Mouse (Mus musculus): ENCODE data around the gene Slc46a1. TPM values are rescaled to one million over a fixed set of nuclear protein-coding genes. Genes with fewer than 3 reads are reported as not detected.

Slc46a1 gene
- not detected in 2 replicates for polyA plus RNA-seq (2012)

DNA sequence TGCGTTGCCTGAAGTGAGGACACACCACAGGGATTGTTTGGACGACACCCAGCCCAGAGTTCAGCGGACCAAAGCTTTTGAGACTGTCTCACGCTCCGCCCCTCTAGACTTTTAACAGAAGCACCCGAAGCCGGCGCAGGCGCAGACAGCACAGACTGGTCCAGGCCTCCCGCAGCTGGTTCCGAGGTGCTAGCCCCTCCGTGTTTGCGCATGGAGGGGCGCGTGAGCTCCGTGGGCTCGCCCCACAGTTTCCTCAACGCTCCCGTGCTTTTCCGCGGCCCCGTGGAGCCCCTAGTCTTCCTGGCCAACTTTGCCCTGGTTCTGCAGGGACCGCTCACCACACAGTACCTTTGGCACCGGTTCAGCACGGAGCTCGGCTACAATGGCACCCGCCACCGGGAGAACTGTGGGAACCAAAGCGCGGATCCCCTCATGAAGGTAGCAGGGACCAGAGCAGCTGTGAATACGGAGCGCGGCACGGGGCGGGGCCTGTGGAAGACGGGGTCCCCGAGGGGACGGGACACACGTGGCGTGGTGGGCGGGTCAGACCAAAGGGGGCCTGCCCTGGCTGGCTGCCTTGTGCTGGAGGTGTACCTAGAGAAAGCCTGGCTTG is at the start of gene Slc46a1:
TSS of gene Slc46a1 (plus strand) at position 130 of the 613 bp plus-strand sequence.
- TF ChIP-seq GATA1 (IDR thresholded peaks at IDR 0.05; ENCODE audit: low read length): no peak

DNA sequence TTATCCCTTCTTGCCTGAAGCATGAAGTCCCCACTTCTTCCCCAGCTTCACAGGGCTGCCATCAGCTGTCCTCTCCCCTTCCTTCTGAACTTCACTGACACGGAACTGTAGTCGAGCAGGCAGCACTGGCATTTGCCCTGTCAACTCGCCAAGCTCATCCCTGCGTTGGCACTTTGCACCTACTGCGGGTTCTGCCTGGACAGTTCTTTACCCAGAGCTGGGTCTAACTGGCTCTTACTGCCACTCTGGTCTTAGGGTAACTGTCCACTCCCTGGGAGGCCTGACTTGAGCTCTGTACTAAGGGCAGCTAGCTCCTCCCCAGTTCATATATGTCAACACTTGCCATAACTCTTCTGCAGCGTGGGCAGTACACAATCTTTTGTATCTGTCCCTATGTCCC is 48.6 kb upstream of the Slc46a1 start:
- no peak for TF ChIP-seq GATA1 (IDR thresholded peaks at IDR 0.05; ENCODE audit: low read length)

DNA sequence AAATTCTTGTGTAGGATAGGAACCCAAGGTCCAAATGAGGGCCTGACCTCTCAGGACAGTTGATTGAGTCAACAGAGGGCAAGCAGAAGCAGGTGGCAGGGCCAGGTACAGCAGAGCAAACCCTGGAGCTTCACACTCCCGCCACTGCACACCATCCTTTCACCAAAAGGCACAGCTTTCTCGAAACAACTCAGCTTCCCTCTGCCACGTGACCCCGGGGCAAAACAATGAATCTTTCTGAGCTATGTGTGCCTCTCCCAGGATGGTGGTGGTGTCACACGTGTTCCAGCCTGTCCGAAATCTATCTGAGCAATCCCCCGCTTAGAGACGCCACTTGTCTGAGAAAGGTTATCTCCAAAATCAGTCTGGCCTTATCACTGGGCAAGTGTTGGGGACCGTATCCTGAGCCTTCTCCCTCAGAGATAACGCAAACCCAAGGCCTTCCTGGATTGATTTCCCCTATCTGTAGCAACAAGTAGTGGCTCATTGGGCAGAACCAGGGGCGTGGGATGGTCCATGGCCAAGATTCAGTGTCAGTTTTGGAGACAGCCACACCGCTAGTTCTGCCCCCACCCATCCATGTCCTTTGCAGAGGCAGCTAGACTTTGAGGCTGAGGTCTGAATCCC is 45.1 kb upstream of the Slc46a1 start:
- no peak for TF ChIP-seq GATA1 (IDR thresholded peaks at IDR 0.05; ENCODE audit: low read length)

DNA sequence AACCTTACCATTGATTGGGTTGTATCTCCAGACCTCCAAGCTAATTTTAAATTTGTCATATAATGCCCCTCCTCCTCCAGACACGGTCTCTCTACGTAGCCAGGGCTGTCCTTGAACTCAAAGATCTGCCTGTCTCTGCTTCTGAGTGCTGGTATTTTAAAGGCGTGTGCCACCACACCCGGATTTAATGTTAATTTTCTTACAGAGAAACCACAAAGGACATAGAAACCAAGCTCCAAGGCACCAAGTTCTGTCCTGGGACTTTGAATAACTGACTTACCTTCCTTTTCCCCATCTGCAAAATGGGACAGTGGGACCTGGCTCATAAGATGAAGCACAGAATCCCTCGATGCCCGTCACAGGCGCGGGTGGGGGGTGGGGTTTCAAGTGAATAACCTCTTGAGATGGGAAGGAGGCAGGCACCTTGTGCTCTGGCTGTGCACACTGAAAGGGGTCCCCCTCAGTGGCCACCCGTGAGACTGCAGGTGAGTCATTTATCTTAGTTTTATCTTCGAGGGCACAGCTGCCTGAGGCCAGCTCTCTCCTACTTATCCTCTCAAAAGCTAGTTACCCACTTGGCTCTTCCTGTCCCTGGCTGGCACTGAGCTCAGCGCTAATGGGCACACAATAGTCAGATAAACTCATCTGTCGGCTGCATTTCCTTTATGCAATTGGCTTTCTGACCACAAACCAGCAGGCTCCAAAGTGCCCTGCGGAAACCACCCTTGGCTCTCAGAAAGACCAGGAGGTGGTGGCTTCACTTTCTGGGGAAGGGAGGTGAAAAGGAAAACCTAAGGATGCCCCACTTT is 44.1 kb upstream of the Slc46a1 start:
- no peak for TF ChIP-seq GATA1 (IDR thresholded peaks at IDR 0.05; ENCODE audit: low read length)

DNA sequence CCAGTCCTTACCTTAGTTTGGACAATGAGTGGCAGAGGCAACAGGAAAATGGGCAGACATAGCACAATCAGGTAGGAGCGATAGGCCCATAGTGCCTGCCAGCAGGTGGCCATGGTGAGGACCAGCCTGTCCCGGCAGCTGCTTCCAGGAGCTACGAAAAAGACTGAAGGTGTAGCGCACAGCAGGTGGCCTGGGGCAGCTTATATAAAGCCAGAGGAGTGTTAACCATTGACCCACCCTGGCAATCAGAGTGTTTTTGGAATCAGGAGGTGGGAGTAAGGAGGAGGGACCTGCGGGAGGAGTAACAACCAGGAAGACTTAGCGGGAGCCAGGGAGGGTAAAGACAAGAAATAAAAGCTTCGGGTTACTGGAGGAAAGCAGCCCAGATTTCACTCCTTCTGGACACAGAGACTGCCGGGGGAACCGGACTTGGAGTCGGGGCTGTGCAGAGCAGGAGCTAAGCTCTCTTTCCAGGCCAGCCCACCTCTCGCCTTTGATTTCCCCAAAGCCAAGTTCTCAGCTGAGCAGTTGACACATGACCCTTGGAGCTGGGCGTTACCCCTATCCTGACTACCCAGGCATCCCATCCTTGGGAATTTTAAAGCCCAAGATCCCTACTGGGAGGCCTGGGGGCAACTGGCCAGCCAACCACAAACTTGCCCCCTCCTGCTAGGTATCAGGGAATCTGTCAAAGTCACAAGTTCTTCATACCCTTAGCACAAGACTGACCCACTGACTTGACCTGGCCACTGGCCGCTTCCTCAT is 43.3 kb upstream of the Slc46a1 start, which contains the start of gene Slc13a2:
TSS of gene Slc13a2 (minus strand) at position 163 of the 765 bp plus-strand sequence.
- no peak for TF ChIP-seq GATA1 (IDR thresholded peaks at IDR 0.05; ENCODE audit: low read length)

DNA sequence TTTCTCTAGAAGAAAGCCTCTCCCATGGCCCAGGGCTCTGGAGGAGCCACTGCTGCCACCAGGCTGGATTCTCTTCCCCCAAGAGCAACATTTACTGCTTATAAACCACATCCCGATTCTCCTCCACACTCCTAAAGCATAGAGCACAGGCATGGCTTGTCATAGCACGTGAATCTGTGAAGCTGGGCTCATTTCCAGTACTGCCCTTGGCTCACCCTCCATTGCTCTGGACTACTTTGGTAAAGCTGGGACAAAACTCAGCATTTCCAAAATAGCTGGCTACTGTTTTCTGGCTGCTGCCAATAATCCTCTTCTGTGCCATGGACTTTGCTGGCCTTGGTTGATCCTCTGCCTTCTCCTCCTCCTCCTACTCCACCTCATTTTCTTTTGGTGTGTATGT is 41.1 kb upstream of the Slc46a1 start:
- no peak for TF ChIP-seq GATA1 (IDR thresholded peaks at IDR 0.05; ENCODE audit: low read length)

DNA sequence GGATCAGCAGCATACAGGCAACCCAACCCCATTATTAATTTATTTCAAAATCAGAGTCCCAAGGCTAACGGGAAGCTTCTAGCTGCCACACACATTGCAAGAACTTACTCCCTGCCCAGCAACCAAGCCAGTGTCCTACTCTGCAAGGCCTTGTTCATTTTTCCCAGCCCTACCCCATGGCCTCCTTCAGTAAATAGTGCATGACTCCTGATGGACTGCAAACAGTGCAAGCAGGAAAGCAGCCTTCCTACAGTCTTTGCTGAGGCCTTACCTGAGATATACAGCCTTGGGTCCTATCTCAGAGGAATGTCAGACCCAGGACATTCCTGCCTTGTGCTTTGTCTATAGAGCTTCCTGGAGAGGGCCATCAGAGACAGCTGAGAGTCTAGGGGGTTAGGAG is 39.9 kb upstream of the Slc46a1 start:
- TF ChIP-seq GATA1 (IDR thresholded peaks at IDR 0.05; ENCODE audit: low read length): no peak

DNA sequence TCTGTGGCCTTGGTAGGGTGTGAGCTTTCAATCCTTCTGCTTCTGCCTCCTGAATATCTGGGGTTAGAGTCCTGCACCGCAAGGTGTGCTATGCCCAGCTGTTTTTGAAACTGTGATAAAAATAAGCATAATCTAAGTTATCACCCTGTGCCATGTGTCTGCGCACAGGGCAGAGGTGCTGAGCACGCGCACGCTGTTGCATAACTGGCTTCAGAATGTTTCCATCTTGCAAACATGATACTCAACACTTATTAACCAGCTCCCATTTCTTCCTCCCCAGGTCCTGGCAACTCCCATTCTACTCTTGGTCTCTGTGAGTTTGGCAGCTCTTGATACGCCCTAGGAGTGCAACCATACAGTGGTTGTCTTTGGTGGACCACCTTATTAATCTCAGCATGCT is 37.8 kb upstream of the Slc46a1 start:
- no peak for TF ChIP-seq GATA1 (IDR thresholded peaks at IDR 0.05; ENCODE audit: low read length)

DNA sequence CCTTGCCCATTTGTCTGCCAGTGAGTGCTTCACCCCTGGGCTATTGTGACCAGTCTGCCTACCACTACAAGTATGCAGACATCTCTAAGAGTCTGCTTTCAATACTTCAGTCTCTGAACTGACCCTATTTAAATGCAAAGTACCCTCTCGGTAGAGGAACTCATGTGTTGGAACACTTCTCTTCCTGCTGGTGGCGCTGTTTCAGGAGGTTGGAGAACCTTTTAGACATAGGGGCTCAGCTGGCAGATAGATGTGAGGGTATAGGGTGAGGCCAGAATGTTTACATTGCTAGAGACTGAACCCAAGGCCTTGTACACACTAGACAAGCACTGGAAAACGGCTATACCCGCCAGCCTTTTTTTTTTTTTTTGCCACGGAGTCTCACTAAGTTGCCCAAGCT is 37.2 kb upstream of the Slc46a1 start:
- no peak for TF ChIP-seq GATA1 (IDR thresholded peaks at IDR 0.05; ENCODE audit: low read length)

DNA sequence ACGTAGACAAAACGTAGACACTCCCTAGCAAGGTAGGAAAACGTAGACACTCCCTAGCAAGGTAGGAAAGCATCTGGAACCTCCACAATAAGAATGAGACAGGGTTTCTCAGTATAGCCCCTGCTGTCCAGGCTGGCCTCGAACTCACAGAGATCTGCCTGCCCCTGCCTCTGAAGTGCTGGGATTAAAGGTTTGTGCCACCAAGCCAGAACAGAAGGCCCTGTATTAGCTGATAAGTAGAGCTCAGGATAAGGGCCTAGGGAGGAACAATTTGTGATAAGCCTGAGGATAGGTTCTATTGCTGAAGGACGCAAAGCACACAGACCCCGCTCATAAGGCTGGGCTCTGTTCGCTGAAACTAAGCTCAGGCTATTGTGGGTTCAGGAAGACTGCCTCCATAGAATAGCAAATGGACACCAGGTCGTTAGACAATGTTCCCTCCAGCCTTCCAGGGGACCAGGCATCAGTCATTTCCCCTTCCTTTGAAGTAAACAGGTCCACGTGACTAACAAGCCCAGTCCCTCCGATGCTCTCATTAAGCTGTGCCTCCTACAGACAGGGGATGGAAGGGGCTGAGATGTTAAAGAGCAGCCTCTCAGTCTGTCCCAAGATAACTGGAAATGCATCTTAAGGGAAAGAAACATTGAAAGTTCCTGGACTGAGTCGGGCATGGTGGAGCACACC is 35.2 kb upstream of the Slc46a1 start:
- TF ChIP-seq GATA1 (IDR thresholded peaks at IDR 0.05; ENCODE audit: low read length): no peak

DNA sequence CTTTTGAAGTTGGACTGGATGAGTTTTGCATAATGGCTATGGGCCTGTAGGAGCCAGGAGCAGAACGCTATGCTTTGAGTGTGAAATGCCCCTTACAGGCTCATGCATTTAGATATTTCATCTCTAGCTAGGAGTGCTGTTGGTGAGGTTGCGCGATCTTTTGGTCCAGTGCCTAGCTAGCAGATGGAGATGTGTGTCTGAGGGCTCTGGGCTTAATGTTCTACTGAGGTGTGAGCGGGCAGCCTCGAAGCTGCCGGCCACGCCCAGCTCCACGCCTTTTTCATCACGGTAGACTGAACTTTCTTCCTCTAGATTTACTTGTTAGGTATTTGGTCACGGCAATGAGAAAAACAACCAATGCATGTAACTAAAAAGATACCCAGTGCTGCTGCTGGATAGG is 34.3 kb upstream of the Slc46a1 start:
- TF ChIP-seq GATA1 (IDR thresholded peaks at IDR 0.05; ENCODE audit: low read length): no peak

DNA sequence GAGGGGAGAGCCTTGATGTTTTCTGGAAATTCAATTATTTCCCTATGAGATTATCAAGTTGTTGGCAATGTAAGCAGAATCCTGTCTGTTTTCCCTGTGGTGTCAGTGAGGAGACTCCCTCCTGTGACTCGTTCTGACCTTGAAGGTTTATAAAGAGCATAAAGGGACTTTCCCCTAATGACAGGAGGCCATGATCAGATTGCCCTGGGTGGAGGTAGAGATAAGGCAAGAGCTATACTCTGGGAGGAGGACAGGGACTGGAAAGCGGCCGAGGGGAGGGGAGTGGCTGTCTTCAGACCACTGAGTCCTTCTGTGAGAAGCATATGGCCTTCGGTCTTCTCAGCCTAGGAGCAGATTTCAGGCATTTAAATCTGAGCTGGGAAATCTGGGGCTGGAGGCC is 31.4 kb upstream of the Slc46a1 start:
- TF ChIP-seq GATA1 (IDR thresholded peaks at IDR 0.05; ENCODE audit: low read length): no peak

DNA sequence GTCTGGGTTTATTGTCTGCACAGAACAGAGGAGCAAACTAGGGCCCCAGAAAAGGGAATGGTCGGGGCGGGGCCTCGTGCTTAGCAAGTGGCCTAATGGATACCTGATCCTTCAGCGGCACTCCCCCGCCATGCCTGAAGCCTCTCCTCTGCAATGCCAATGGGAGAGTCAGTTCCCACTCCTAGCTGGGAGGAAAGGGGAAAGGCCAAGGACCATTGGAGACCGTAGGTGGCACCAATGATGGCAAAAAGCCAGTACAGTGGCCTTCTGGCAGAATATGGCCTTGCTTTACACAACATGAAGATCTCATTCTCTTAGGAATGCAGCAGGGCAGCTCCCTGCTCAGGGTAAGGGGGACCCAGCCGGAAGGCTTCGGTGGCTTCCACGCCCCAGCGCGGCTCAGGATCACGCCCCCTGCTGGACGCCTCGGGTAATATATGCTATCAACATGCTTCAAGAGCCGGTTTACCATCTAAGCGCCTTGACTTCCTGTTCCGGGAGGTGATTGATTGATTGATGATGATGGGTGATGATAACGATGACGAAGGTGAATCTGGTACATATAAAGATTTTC is 29.6 kb upstream of the Slc46a1 start:
- no peak for TF ChIP-seq GATA1 (IDR thresholded peaks at IDR 0.05; ENCODE audit: low read length)

DNA sequence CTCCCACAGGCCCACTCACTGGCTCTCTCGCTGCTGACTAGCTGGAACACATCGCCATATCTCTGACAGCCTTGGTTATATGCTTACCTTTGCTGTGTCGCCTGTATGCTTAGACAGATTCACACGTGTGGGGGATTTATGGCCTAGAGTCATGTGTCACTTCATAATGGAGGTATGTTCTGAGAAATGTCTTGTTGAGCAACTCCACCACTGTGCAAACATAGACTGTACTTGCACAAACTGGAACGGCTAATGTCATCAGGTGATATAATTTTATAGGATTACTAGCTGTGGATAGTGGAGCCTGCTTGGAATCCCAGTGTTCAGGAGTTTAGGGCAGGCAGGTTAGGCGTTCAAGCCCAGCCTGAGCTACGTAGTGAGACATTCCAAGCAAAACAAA is 28.3 kb upstream of the Slc46a1 start:
- TF ChIP-seq GATA1 (IDR thresholded peaks at IDR 0.05; ENCODE audit: low read length): no peak

DNA sequence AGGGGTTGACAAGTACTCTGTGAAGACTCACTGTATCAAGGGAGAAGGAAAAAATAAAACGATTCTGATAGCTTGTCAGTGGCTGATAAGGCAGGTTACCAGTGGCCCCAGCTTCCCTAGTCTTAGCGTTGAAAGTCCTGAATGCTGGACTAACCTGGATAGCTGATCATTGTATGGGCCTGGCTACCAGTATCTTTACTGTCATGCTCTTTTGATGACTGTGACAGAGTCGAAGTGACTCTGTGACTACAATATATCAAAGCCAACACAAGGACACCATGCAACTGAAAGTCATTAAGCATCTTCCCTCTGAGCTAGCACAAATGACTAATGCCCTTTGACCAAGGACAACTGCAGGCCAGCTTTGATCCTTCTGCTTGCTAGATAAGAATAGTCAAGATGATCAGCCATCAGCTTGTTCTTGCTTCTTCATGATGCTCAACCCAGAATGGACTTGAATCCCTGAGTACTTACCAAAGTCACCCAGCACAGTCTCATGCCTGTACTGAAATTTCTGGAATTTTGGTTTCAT is 27.0 kb upstream of the Slc46a1 start:
- TF ChIP-seq GATA1 (IDR thresholded peaks at IDR 0.05; ENCODE audit: low read length): no peak

Data from G1E-ER4 (cell line).